Mouse (Mus musculus): ENCODE measurements at regions not wholly inside any gene's neighbourhood (a gene's known extent, or its start where the extent isn't known, plus 50 kb on each side); places are given as distances from the start of the nearest gene placed in this dataset.

DNA sequence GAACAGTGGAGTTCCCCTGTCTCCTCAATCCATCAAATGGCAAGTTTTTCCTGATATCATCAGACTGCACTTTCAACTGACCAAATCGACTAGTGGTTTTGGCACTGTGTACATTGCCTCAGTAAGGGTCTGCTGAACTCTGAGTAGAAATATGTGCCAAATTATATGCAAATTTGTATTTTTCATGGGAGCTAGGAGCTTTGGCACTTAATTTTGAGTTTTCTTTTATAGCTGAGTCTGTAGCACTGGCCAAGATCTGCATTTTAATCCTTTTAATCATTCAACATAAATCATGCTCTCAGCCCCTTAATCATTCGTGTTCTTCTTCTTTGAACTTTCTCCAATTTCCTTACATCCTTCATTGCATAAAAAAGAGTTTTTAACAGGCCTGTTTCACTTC, 1678.5 kb upstream of the 5930422O12Rik start:
- no peaks in the 10 kb centered on the region for H3K27me3 ChIP-seq (ENCODE audit: control insufficient read depth, insufficient read depth, insufficient read length)
- H3K4me3 ChIP-seq, result no peak overlapping the region
- H3ac ChIP-seq (ENCODE audit: control insufficient read depth, insufficient read length), result no peak overlapping the region
- TF ChIP-seq POLR2AphosphoS2 (IDR thresholded peaks at IDR 0.05; ENCODE audit: insufficient read length, low read depth) (no peak), CEBPB (IDR thresholded peaks at IDR 0.05; ENCODE audit: insufficient read depth, poor library complexity, severe bottlenecking) (peak; percentile 22; the same call in 1 of the 2 replicates)
- no peaks in the 10 kb centered on the region for H3K79me2 ChIP-seq (ENCODE audit: control insufficient read depth, insufficient read depth)
- H3K4me2 ChIP-seq (ENCODE audit: low read depth), result no peak overlapping the region
- no peaks in the 10 kb centered on the region for H3K36me3 ChIP-seq (ENCODE audit: control insufficient read depth, insufficient read depth)

DNA sequence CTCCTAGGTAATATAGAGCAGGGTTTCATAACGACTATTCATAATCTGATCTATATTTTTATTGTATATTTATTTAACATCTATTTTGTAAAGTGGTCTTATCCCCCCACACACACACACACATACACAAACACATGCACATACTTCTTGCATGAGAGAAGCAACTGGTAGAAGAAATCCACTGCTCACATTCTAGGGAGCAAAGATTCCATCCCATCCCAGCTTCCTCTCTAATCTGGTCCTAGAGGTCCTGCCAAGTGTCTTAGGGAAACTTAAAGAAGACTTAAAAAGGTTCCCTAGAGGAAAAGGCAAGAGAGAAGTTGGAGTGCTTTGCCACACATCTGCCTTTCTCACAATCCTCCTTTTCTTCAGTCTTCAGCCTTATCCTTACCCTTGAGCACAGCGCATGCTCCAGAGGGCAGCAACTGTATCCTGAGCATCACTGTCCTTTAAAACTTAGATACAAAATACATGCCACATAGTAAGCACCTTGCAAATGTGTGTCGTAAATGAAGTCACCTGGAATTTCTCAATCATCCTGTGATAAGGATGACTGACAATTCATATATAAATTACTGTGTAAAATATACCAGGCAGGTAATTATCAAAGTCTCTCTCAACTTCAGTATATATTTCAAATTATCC, 1677.9 kb upstream of the 5930422O12Rik start:
- Histone ChIP-seq H3K27me3 (ENCODE audit: control insufficient read depth, insufficient read depth, insufficient read length) (no peaks in the 10 kb centered on the region), H3K36me3 (ENCODE audit: control insufficient read depth, insufficient read depth) (no peaks in the 10 kb centered on the region), H3K4me3 (no peak overlapping the region), H3ac (ENCODE audit: control insufficient read depth, insufficient read length) (no peak overlapping the region), H3K79me2 (ENCODE audit: control insufficient read depth, insufficient read depth) (no peaks in the 10 kb centered on the region), H3K4me2 (ENCODE audit: low read depth) (no peak overlapping the region)
- no peak for TF ChIP-seq MYOD1 (IDR thresholded peaks at IDR 0.05; ENCODE audit: control insufficient read depth in 1 of 3, insufficient read length in 2 of 3, low read depth in 2 of 3)
- TF ChIP-seq E2F4 (IDR thresholded peaks at IDR 0.05; ENCODE audit: insufficient read depth), result no peak
- no peak for TF ChIP-seq MYOG (IDR thresholded peaks at IDR 0.05; ENCODE audit: control insufficient read depth in 1 of 3, insufficient read depth in 1 of 3, insufficient read length in 2 of 3, low read depth in 2 of 3)
- no peak for TF ChIP-seq POLR2AphosphoS2 (IDR thresholded peaks at IDR 0.05; ENCODE audit: insufficient read length, low read depth)
- TF ChIP-seq POLR2A (IDR thresholded peaks at IDR 0.05; ENCODE audit: insufficient read length, low read depth), result no peak
- no peak for TF ChIP-seq SRF (IDR thresholded peaks at IDR 0.05; ENCODE audit: control insufficient read depth, insufficient read length, low read depth)
- no peak for TF ChIP-seq MAX (IDR thresholded peaks at IDR 0.05; ENCODE audit: low read depth)
- TF ChIP-seq USF1 (IDR thresholded peaks at IDR 0.05; ENCODE audit: low read depth), result no peak
- no peak for TF ChIP-seq TCF3 (IDR thresholded peaks at IDR 0.05; ENCODE audit: insufficient read length, low read depth)
- no peak for TF ChIP-seq CEBPB (IDR thresholded peaks at IDR 0.05; ENCODE audit: insufficient read depth, poor library complexity, severe bottlenecking)
- TF ChIP-seq TCF12 (IDR thresholded peaks at IDR 0.05; ENCODE audit: insufficient read depth, poor library complexity, severe bottlenecking), result no peak
- TF ChIP-seq REST (IDR thresholded peaks at IDR 0.05; ENCODE audit: insufficient read depth, insufficient read length), result no peak

DNA sequence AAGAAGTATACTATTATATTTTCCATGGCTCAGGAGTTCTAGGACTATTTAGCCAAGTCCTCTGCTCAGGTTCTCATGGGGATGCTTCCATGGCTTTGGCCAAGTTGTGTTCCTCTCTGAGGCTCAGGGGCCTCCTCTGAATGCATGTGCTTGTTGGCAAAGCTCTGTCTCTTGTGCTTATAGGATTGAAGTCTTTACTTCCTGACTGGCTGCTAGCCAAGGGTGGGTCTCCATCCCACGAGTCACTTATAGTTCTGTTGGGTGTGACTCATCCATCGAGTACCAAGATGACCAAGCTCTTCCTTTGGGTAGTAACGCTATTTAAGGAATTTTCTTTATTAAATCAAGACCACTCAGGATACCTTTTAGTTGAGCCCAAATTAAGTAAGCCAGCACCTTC, 1672.8 kb upstream of the 5930422O12Rik start:
- Histone ChIP-seq H3ac (ENCODE audit: control insufficient read depth, insufficient read length) (no peak overlapping the region), H3K36me3 (ENCODE audit: control insufficient read depth, insufficient read depth) (no peaks in the 10 kb centered on the region), H3K4me3 (no peak overlapping the region), H3K4me2 (ENCODE audit: low read depth) (peak overlapping the region; percentile 55), H3K27me3 (ENCODE audit: control insufficient read depth, insufficient read depth, insufficient read length) (no peaks in the 10 kb centered on the region), H3K79me2 (ENCODE audit: control insufficient read depth, insufficient read depth) (no peaks in the 10 kb centered on the region)
- TF ChIP-seq MYOG (IDR thresholded peaks at IDR 0.05; ENCODE audit: control insufficient read depth in 1 of 3, insufficient read depth in 1 of 3, insufficient read length in 2 of 3, low read depth in 2 of 3) (no peak), TCF3 (IDR thresholded peaks at IDR 0.05; ENCODE audit: insufficient read length, low read depth) (no peak), USF1 (IDR thresholded peaks at IDR 0.05; ENCODE audit: low read depth) (no peak), POLR2AphosphoS2 (IDR thresholded peaks at IDR 0.05; ENCODE audit: insufficient read length, low read depth) (no peak), E2F4 (IDR thresholded peaks at IDR 0.05; ENCODE audit: insufficient read depth) (no peak)

DNA sequence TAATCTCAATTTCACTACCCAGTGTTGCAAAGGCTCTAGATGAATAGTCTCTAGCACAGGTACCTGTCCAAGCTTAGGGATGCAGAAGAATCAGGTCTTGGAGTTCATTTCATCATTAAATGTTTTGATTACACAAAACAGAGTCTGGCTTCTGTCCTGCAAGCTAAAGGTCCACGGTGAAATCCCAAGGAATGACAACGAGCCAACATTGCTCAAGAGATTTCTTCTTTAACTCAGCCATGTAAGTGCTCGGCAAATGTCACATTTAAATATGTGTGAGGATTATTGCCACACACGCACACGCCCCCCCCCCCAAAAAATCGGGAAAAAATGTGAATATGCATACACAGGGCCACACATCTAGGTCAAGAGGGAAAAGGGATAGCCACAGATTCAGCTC, 1666.4 kb upstream of the 5930422O12Rik start:
- TF ChIP-seq MAX (IDR thresholded peaks at IDR 0.05; ENCODE audit: low read depth) (no peak), MYOG (IDR thresholded peaks at IDR 0.05; ENCODE audit: control insufficient read depth in 1 of 3, insufficient read depth in 1 of 3, insufficient read length in 2 of 3, low read depth in 2 of 3) (no peak), POLR2A (IDR thresholded peaks at IDR 0.05; ENCODE audit: insufficient read length, low read depth) (no peak), TCF12 (IDR thresholded peaks at IDR 0.05; ENCODE audit: insufficient read depth, poor library complexity, severe bottlenecking) (no peak)
- Histone ChIP-seq H3K4me3 (no peak overlapping the region), H3K79me2 (ENCODE audit: control insufficient read depth, insufficient read depth) (no peaks in the 10 kb centered on the region), H3K4me2 (ENCODE audit: low read depth) (no peak overlapping the region), H3K36me3 (ENCODE audit: control insufficient read depth, insufficient read depth) (no peaks in the 10 kb centered on the region), H3ac (ENCODE audit: control insufficient read depth, insufficient read length) (no peak overlapping the region), H3K27me3 (ENCODE audit: control insufficient read depth, insufficient read depth, insufficient read length) (no peaks in the 10 kb centered on the region)

All from myocyte (in vitro differentiated cells).